Mouse (Mus musculus) intestine, embryonic 16.5 days (tissue): ENCODE data around the gene Slc9a2. TPM values are rescaled to one million over a fixed set of nuclear protein-coding genes. Genes with fewer than 3 reads are reported as not detected.
A peak's percentile ranks its signal among the peaks of the same experiment; 100 is the strongest.

Experiments used
- ATAC-seq: fragments of 200-750 bp; cut with Nextera tagmentation; 2 replicates; pipeline ENCODE4 v1.8.0; 2017; ENCODE audit warnings: moderate TSS enrichment, moderate library complexity
- H3K27ac ChIP-seq: fragments of 300-500 bp; sonication (generic); 2 replicates; pipeline ENCODE4 v1.5.1; 2014; ENCODE audit warnings: mild to moderate bottlenecking, low read length
- H3K27me3 ChIP-seq: fragments of 300-500 bp; sonication (generic); replicated peaks from 2 replicates; pipeline ENCODE4 v1.6.1; 2014; ENCODE audit warnings: low read length, control low read depth, mixed read lengths; ENCODE audit not compliant: control insufficient read depth, insufficient read depth
- H3K36me3 ChIP-seq: fragments of 300-500 bp; sonication (generic); 2 replicates; pipeline ENCODE4 v1.6.1; 2014; ENCODE audit warnings: low read length, control low read depth; ENCODE audit not compliant: control insufficient read depth, insufficient read depth
- H3K4me1 ChIP-seq: fragments of 300-500 bp; sonication (generic); 2 replicates; pipeline ENCODE4 v1.6.1; 2014; ENCODE audit warnings: low read length, control low read depth, mixed read lengths; ENCODE audit not compliant: control insufficient read depth, insufficient read depth
- H3K4me2 ChIP-seq: fragments of 300-500 bp; sonication (generic); 2 replicates; pipeline ENCODE4 v1.6.1; 2014; ENCODE audit warnings: low read depth, low read length, control low read depth
- H3K4me3 ChIP-seq: fragments of 300-500 bp; sonication (generic); 2 replicates; pipeline ENCODE4 v1.5.1; 2014; ENCODE audit warnings: mild to moderate bottlenecking, low read length
- H3K9ac ChIP-seq: fragments of 300-500 bp; sonication (generic); 2 replicates; pipeline ENCODE4 v1.6.1; 2014; ENCODE audit warnings: low read depth, low read length
- H3K9me3 ChIP-seq: fragments of 300-500 bp; sonication (generic); 2 replicates; pipeline ENCODE4 v1.6.1; 2016; ENCODE audit warnings: low read length, control low read depth; ENCODE audit not compliant: control insufficient read depth
- WGBS: fragments of 180-500 bp; shearing (Covaris S2); extraction: QIAGEN DNeasy Blood & Tissue Kit; methylation state at CpG from one replicate; pipeline ENCODE4 v1.1.7; 2014; 5-methylcytosine and 5-hydroxymethylcytosine counted together
- polyA plus RNA-seq: library from polyadenylated mRNA; unstranded; fragments of >200 nt; fragmentation: Nextera tagmentation; extraction: Ambion mirVana; gene quantifications from 2 replicates; pipeline ENCODE4 v1.2.1, GENCODE M21; 2015

Slc9a2 gene
- polyA plus RNA-seq, 1 experiment from 2014 or later: 0.51 TPM

GRCm38 (mm10) chr1:40774040-40774439, 93.7 kb downstream of the Slc9a2 start:
- no peak for ATAC-seq

GRCm38 (mm10) chr1:40776102-40776501, 95.7 kb downstream of the Slc9a2 start:
- ATAC-seq: peak; percentile 71
- Histone ChIP-seq H3K4me2 (no peak overlapping the region), H3K27ac (peak overlapping the region; percentile 33; the same call in 1 of the 2 replicates), H3K4me1 (peaks cover 4% of the 10 kb centered on the region; the same call in 1 of the 2 replicates), H3K4me3 (no peak overlapping the region), H3K9ac (no peak overlapping the region), H3K27me3 (no peaks in the 10 kb centered on the region), H3K9me3 (peaks cover 3% of the 10 kb centered on the region), H3K36me3 (peaks cover 19% of the 10 kb centered on the region)
- 68% methylated on average over 2 of the region's 2 CpGs for WGBS

More at GRCm38 (mm10) chr1:40774040-40774439, 93.7 kb downstream of the Slc9a2 start:
- peaks cover 4% of the 10 kb centered on the region; the same call in 1 of the 2 replicates for H3K4me1 ChIP-seq
- H3K4me2 ChIP-seq: no peak overlapping the region
- H3K27ac ChIP-seq: no peak overlapping the region
- no peak overlapping the region for H3K9ac ChIP-seq
- H3K36me3 ChIP-seq: peaks cover 5% of the 10 kb centered on the region
- H3K4me3 ChIP-seq: no peak overlapping the region
- peaks cover 3% of the 10 kb centered on the region for H3K9me3 ChIP-seq
- 93% methylated on average over 10 of the region's 10 CpGs for WGBS
- H3K27me3 ChIP-seq: no peaks in the 10 kb centered on the region

- Histone ChIP-seq H3K4me3 (no peak overlapping the region), H3K27ac (0 out of 2 replicates have a peak overlapping the region, but pooled peaks have one; percentile 4), H3K4me1 (peaks cover 4% of the 10 kb centered on the region; the same call in 1 of the 2 replicates), H3K27me3 (no peaks in the 10 kb centered on the region), H3K4me2 (no peak overlapping the region), H3K9me3 (peaks cover 3% of the 10 kb centered on the region), H3K9ac (no peak overlapping the region), H3K36me3 (peaks cover 19% of the 10 kb centered on the region)
- ATAC-seq: peak; percentile 77
- 67% methylated on average over 3 of the region's 3 CpGs for WGBS
Measured at GRCm38 (mm10) chr1:40776763-40777162, 96.4 kb downstream of the Slc9a2 start.

- peaks cover 3% of the 10 kb centered on the region for H3K9me3 ChIP-seq
- ATAC-seq: no peak
Measured at GRCm38 (mm10) chr1:40783450-40783849, 103.1 kb downstream of the Slc9a2 start.

GRCm38 (mm10) chr1:40784306-40784705, 103.9 kb downstream of the Slc9a2 start:
- Histone ChIP-seq H3K9ac (no peak overlapping the region), H3K36me3 (peaks cover 11% of the 10 kb centered on the region; the same call in 1 of the 2 replicates), H3K4me3 (no peak overlapping the region), H3K27ac (no peak overlapping the region), H3K4me1 (no peaks in the 10 kb centered on the region), H3K9me3 (no peaks in the 10 kb centered on the region), H3K4me2 (no peak overlapping the region), H3K27me3 (no peaks in the 10 kb centered on the region)
- WGBS: 91% methylated on average over 9 of the region's 9 CpGs
- ATAC-seq: no peak

More at GRCm38 (mm10) chr1:40783450-40783849, 103.1 kb downstream of the Slc9a2 start:
- Histone ChIP-seq H3K4me3 (no peak overlapping the region), H3K36me3 (peaks cover 19% of the 10 kb centered on the region), H3K27me3 (no peaks in the 10 kb centered on the region), H3K9ac (no peak overlapping the region), H3K27ac (no peak overlapping the region), H3K4me2 (no peak overlapping the region), H3K4me1 (no peaks in the 10 kb centered on the region)
- 95% methylated on average over 7 of the region's 7 CpGs for WGBS

GRCm38 (mm10) chr1:40785876-40786445, 105.6 kb downstream of the Slc9a2 start:
- Histone ChIP-seq H3K4me2 (no peak overlapping the region), H3K36me3 (no peaks in the 10 kb centered on the region), H3K4me3 (no peak overlapping the region), H3K4me1 (0 out of 2 replicates have a peak, but pooled peaks cover 4% of the 10 kb centered on the region), H3K27me3 (no peaks in the 10 kb centered on the region), H3K9me3 (no peaks in the 10 kb centered on the region), H3K27ac (no peak overlapping the region), H3K9ac (no peak overlapping the region)
- 71% methylated on average over 11 of the region's 11 CpGs for WGBS
- ATAC-seq: no peak

- Histone ChIP-seq H3K4me1 (0 out of 2 replicates have a peak, but pooled peaks cover 4% of the 10 kb centered on the region), H3K4me3 (no peak overlapping the region), H3K27ac (no peak overlapping the region), H3K4me2 (no peak overlapping the region), H3K9ac (no peak overlapping the region), H3K27me3 (no peaks in the 10 kb centered on the region), H3K36me3 (no peaks in the 10 kb centered on the region), H3K9me3 (no peaks in the 10 kb centered on the region)
- 82% methylated on average over 6 of the region's 6 CpGs for WGBS
- no peak for ATAC-seq
Measured at GRCm38 (mm10) chr1:40788956-40789355, 108.6 kb downstream of the Slc9a2 start.

- H3K27ac ChIP-seq: no peak overlapping the region
- H3K36me3 ChIP-seq: no peaks in the 10 kb centered on the region
- no peaks in the 10 kb centered on the region for H3K27me3 ChIP-seq
- peak overlapping the region; percentile 77 for H3K9ac ChIP-seq
- H3K4me2 ChIP-seq: peak overlapping the region; percentile 82
- 0 out of 2 replicates have a peak, but pooled peaks cover 4% of the 10 kb centered on the region for H3K4me1 ChIP-seq
- H3K4me3 ChIP-seq: peak overlapping the region; percentile 85
- H3K9me3 ChIP-seq: no peaks in the 10 kb centered on the region
- peak; percentile 34 for ATAC-seq
- 39% methylated on average over 5 of the region's 5 CpGs for WGBS
Measured at GRCm38 (mm10) chr1:40789666-40790233, 109.4 kb downstream of the Slc9a2 start.

GRCm38 (mm10) chr1:40790324-40791141, 110.2 kb downstream of the Slc9a2 start, which contains the start of gene Mfsd9:
Gene Mfsd9, minus strand, starts transcription at chr1:40790687.
- Histone ChIP-seq H3K27ac (no peak within 1 kb of the TSS), H3K4me3 (peak within 1 kb of the TSS; percentile 85), H3K9me3 (no peaks in the 10 kb centered on the region), H3K9ac (peak within 1 kb of the TSS; percentile 77), H3K4me2 (peak within 1 kb of the TSS; percentile 82), H3K36me3 (no peaks in the 10 kb centered on the region), H3K27me3 (no peaks in the 10 kb centered on the region), H3K4me1 (0 out of 2 replicates have a peak, but pooled peaks cover 4% of the 10 kb centered on the region)
- peak; percentile 94 for ATAC-seq
- 5% methylated on average over 38 of the region's 38 CpGs for WGBS
